9 mouse cellular contexts compared by ENCODE assay signal in genomic region chr9:53986972-53987371, GRCm38 (mm10). TPM values are rescaled to one million over a fixed set of nuclear protein-coding genes. Genes with fewer than 3 reads are reported as not detected.
DNase-seq lines count a peak whose midpoint lies in the region; ATAC-seq and TF ChIP-seq lines count a peak whose summit lies in the region.
"Had no signal": no experiment of that assay in that cellular context is flagged by ENCODE, and none has a peak within 500 bp of the region (broad histone marks: within the 10 kb centered on the region; RNA-seq: fewer than 3 reads in every experiment).

No protein-coding gene starts in this region.

- H3K4me3 ChIP-seq in cortical plate, adult 2 months (ENCODE audit: insufficient read depth, low read length), result no peak overlapping the region
- H3K4me3 ChIP-seq in neural tube, embryonic 14.5 days (ENCODE audit: low read depth, low read length), result no peak overlapping the region
- H3K4me3 ChIP-seq: limb, embryonic 15.5 days had no signal

- TF ChIP-seq POLR2A in cortical plate, adult 2 months (IDR thresholded peaks at IDR 0.05; ENCODE audit: extremely low read depth, insufficient read depth, low read length), result no peak

- TF ChIP-seq CTCF in cortical plate, adult 2 months (IDR thresholded peaks at IDR 0.05; ENCODE audit: extremely low read depth, insufficient read depth, low read length), result peak; percentile 90

- H3K9me3 ChIP-seq in neural tube, embryonic 14.5 days (ENCODE audit: control insufficient read depth, low read length), result no peaks in the 10 kb centered on the region
- H3K9me3 ChIP-seq: limb, embryonic 15.5 days had no signal

- no peak overlapping the region for H3K9ac ChIP-seq in neural tube, embryonic 14.5 days (replicated peaks; ENCODE audit: low read depth, low read length)
- H3K9ac ChIP-seq: limb, embryonic 15.5 days had no signal

- no peaks in the 10 kb centered on the region for H3K36me3 ChIP-seq in neural tube, embryonic 14.5 days (ENCODE audit: control insufficient read depth, insufficient read depth, low read length)
- H3K36me3 ChIP-seq: limb, embryonic 15.5 days had no signal

- H3K4me2 ChIP-seq in neural tube, embryonic 14.5 days (ENCODE audit: low read depth, low read length), result no peak overlapping the region
- H3K4me2 ChIP-seq: limb, embryonic 15.5 days had no signal

- peak; percentile 85 for ATAC-seq in frontal cortex, adult (ENCODE audit: low TSS enrichment)
- ATAC-seq in neural tube, embryonic 14.5 days (ENCODE audit: low read depth), result peak; percentile 74; the same call in 1 of the 2 replicates

- no peaks in the 10 kb centered on the region for H3K4me1 ChIP-seq in cortical plate, adult 2 months (ENCODE audit: control insufficient read depth, insufficient read depth, low read length)
- H3K4me1 ChIP-seq in neural tube, embryonic 14.5 days (ENCODE audit: control insufficient read depth, insufficient read depth, low read length), result no peaks in the 10 kb centered on the region

- H3K27ac ChIP-seq in cortical plate, adult 2 months (ENCODE audit: insufficient read depth, low read length), result no peak overlapping the region
- no peak overlapping the region for H3K27ac ChIP-seq in neural tube, embryonic 14.5 days (ENCODE audit: low read depth, low read length)
- H3K27ac ChIP-seq: limb, embryonic 15.5 days had no signal

- 42% methylated on average over 3 of the region's 3 CpGs for WGBS in neural tube, embryonic 14.5 days

- no peaks in the 10 kb centered on the region for H3K27me3 ChIP-seq in neural tube, embryonic 14.5 days (ENCODE audit: control insufficient read depth, insufficient read depth, low read length)

- DNase-seq in frontal cortex, postnatal 25 days (ENCODE audit: low spot score in 2 of 2), result no peak
- DNase-seq in lung, postnatal 10 days, result peak; percentile 38
- DNase-seq in lung, postnatal 4 days, result no peak
- no peak for DNase-seq in urinary bladder, postnatal 4 days (ENCODE audit: low spot score in 2 of 2)
- DNase-seq in spleen, adult 12 weeks (ENCODE audit: low spot score), result no peak

RNA-seq across cellular contexts. Expression of gene Elmod1, which starts 11.9 kb away (rescaled TPM):
- polyA plus RNA-seq in cortical plate, adult 2 months (2012; rRNA removed), result 163 and 167 TPM in 2 replicates
- polyA plus RNA-seq in neural tube, embryonic 14.5 days (2014; fragmentation: Nextera tagmentation; extraction: Ambion mirVana), result 26.6 and 37.4 TPM in 2 replicates
